Mouse (Mus musculus) testis, adult 2 months (tissue): Measurements from ENCODE around the gene Ankmy1.

Source experiments
- CTCF ChIP-seq: fragments of 200-500 bp; IDR thresholded peaks from 2 replicates; pipeline ENCODE4 v1.5.1; 2012; ENCODE audit warnings: low read depth, mild to moderate bottlenecking, inconsistent platforms, low read length, moderate library complexity; ENCODE audit not compliant: control insufficient read depth, insufficient read depth, insufficient replicate concordance
- POLR2A ChIP-seq: fragments of 200-500 bp; IDR thresholded peaks from 2 replicates; pipeline ENCODE4 v1.6.1; 2012; ENCODE audit warnings: low read depth, mild to moderate bottlenecking, inconsistent platforms, low read length, moderate library complexity; ENCODE audit not compliant: control insufficient read depth

- TF ChIP-seq POLR2A = no peak
- TF ChIP-seq CTCF = no peak
Observed at GRCm38 (mm10) chr1:92852450-92852849, 50.3 kb downstream of the Ankmy1 start.
